Mouse (Mus musculus): Measurements from ENCODE around the gene Lgr6.

The Lgr6 gene

GRCm38 (mm10) chr1:135019087-135019774, 85.8 kb downstream of the Lgr6 start:
- peak in 1 of 2 experiments; percentile 41 for DNase-seq (ENCODE audit: inconsistent age in 2 of 2, low spot score in 1 of 2)

GRCm38 (mm10) chr1:135017656-135018015, 87.4 kb downstream of the Lgr6 start:
- peak in 1 of 2 experiments; percentile 33 for DNase-seq (ENCODE audit: inconsistent age in 2 of 2, low spot score in 1 of 2)

GRCm38 (mm10) chr1:135016907-135017655, 88.0 kb downstream of the Lgr6 start:
- DNase-seq (ENCODE audit: inconsistent age in 2 of 2, low spot score in 1 of 2): no peak

GRCm38 (mm10) chr1:135014921-135015445, 90.1 kb downstream of the Lgr6 start:
- no peak for DNase-seq (ENCODE audit: inconsistent age in 2 of 2, low spot score in 1 of 2)

GRCm38 (mm10) chr1:135012472-135012871, 92.6 kb downstream of the Lgr6 start:
- no peak for DNase-seq (ENCODE audit: inconsistent age in 2 of 2, low spot score in 1 of 2)

- no peak for DNase-seq (ENCODE audit: inconsistent age in 2 of 2, low spot score in 1 of 2)
Observed at GRCm38 (mm10) chr1:135011912-135012311, 93.2 kb downstream of the Lgr6 start.

GRCm38 (mm10) chr1:135009833-135010232, 95.2 kb downstream of the Lgr6 start:
- DNase-seq (ENCODE audit: inconsistent age in 2 of 2, low spot score in 1 of 2): no peak

- DNase-seq (ENCODE audit: inconsistent age in 2 of 2, low spot score in 1 of 2): no peak
Observed at GRCm38 (mm10) chr1:135005696-135006095, 99.4 kb downstream of the Lgr6 start.

- DNase-seq (ENCODE audit: inconsistent age in 2 of 2, low spot score in 1 of 2): no peak
Observed at GRCm38 (mm10) chr1:135003346-135003745, 101.7 kb downstream of the Lgr6 start.

GRCm38 (mm10) chr1:135000527-135000926, 104.5 kb downstream of the Lgr6 start:
- DNase-seq (ENCODE audit: inconsistent age in 2 of 2, low spot score in 1 of 2): no peak

GRCm38 (mm10) chr1:134998231-134998630, 106.8 kb downstream of the Lgr6 start:
- DNase-seq (ENCODE audit: inconsistent age in 2 of 2, low spot score in 1 of 2): no peak

- DNase-seq (ENCODE audit: inconsistent age in 2 of 2, low spot score in 1 of 2): no peak
Observed at GRCm38 (mm10) chr1:134997568-134997967, 107.5 kb downstream of the Lgr6 start.

GRCm38 (mm10) chr1:134996471-134996870, 108.6 kb downstream of the Lgr6 start:
- DNase-seq (ENCODE audit: inconsistent age in 2 of 2, low spot score in 1 of 2): no peak

- DNase-seq (ENCODE audit: inconsistent age in 2 of 2, low spot score in 1 of 2): peak; percentile 14 to 48
Observed at GRCm38 (mm10) chr1:134995954-134996353, 109.1 kb downstream of the Lgr6 start.

- DNase-seq (ENCODE audit: inconsistent age in 2 of 2, low spot score in 1 of 2): no peak
Observed at GRCm38 (mm10) chr1:134995437-134995836, 109.6 kb downstream of the Lgr6 start.

- DNase-seq (ENCODE audit: inconsistent age in 2 of 2, low spot score in 1 of 2): no peak
Observed at GRCm38 (mm10) chr1:134994739-134995138, 110.3 kb downstream of the Lgr6 start.

GRCm38 (mm10) chr1:134992046-134992645, 112.9 kb downstream of the Lgr6 start:
- DNase-seq (ENCODE audit: inconsistent age in 2 of 2, low spot score in 1 of 2): no peak

- DNase-seq (ENCODE audit: inconsistent age in 2 of 2, low spot score in 1 of 2): peak; percentile 71 to 92
Observed at GRCm38 (mm10) chr1:134989372-134989771, 115.7 kb downstream of the Lgr6 start.

- no peak for DNase-seq (ENCODE audit: inconsistent age in 2 of 2, low spot score in 1 of 2)
Observed at GRCm38 (mm10) chr1:134987962-134988341, 117.1 kb downstream of the Lgr6 start.

GRCm38 (mm10) chr1:134987173-134987961, 117.7 kb downstream of the Lgr6 start:
- peak; percentile 70 to 78 for DNase-seq (ENCODE audit: inconsistent age in 2 of 2, low spot score in 1 of 2)

- DNase-seq (ENCODE audit: inconsistent age in 2 of 2, low spot score in 1 of 2): no peak
Observed at GRCm38 (mm10) chr1:134972920-134973319, 132.2 kb downstream of the Lgr6 start.
